Mouse (Mus musculus) induced T-regulatory cell, adult 2 months (primary cell): ENCODE results near the gene Psmb11.
"Not testable (repeated sequence)": the region's sequence is repeated elsewhere in the genome, so short reads cannot be mapped to it uniquely, and the experiment has no call there.

Source experiments
- DNase-seq: peaks from one replicate; pipeline ENCODE4 v3.0.0-alpha.2; 2012; ENCODE audit warnings: low read depth

The Psmb11 gene

DNA sequence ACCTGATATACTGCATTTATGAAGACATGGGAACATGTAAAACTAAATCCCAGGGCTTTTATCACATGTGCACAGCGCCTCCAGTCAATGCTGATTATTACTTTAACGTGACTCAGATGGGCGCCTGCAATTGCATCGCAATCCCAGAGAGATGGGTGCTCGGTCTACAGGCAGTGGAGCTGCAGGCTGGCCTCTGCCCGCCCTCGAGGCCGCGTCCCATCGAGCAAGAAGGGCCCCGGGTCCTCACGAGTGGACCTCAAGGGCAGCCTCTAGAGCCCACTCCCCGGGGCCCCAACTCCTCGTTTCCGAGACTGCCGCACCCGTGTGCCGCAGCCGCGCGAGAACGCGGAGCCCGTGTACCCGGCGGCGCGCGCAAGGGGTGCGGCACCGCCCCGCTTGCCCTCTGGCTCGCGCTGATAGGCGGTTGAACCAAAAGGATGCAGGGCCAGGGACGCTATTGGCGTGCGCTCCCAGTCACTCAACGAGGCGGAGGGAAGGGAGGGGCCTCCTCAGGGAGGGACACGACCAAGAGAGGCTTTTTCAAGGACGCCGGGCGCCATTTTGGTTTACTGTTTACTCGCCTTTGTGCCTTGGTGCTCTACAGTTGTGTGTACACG is 18.1 kb upstream of the Psmb11 start:
- DNase-seq, result peak; percentile 97

- no peak for DNase-seq
These were observed 17.5 kb upstream of the Psmb11 start for GRCm38 (mm10) chr14:54603686-54604085.

- DNase-seq, result peak; percentile 85
These were observed 15.4 kb upstream of the Psmb11 start, which contains the start of gene 4931414P19Rik for GRCm38 (mm10) chr14:54605752-54606321. 4931414P19Rik (minus strand) TSS chr14:54605993.

- DNase-seq, result peak; percentile 15
These were observed 14.0 kb upstream of the Psmb11 start for GRCm38 (mm10) chr14:54607226-54607625.

- no peak for DNase-seq
These were observed 12.0 kb upstream of the Psmb11 start for GRCm38 (mm10) chr14:54609245-54609644.

GRCm38 (mm10) chr14:54609962-54610361 is 11.3 kb upstream of the Psmb11 start:
- DNase-seq, result peak; percentile 69

GRCm38 (mm10) chr14:54610648-54611047 is 10.6 kb upstream of the Psmb11 start:
- DNase-seq, result no peak

DNA sequence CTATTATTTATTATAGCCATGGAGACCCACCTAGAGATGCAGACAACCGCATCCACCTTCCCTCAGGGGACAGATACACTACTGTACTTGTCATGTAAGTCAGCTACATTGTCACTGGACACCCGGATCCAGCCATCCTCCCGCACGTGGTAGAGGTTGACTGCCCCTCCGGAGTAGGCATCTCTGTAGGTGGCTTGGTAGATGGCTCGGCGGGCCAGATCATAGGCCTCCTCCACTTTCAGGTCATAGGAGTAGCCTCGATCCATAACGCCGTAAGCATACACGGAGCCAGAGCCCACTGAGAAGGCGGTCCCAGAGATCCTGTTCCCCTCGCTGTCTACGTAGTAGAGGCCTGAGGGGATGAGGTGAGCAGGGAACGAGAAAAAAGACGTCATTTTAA is 7.1 kb upstream of the Psmb11 start:
- not testable (repeated sequence) for DNase-seq

DNA sequence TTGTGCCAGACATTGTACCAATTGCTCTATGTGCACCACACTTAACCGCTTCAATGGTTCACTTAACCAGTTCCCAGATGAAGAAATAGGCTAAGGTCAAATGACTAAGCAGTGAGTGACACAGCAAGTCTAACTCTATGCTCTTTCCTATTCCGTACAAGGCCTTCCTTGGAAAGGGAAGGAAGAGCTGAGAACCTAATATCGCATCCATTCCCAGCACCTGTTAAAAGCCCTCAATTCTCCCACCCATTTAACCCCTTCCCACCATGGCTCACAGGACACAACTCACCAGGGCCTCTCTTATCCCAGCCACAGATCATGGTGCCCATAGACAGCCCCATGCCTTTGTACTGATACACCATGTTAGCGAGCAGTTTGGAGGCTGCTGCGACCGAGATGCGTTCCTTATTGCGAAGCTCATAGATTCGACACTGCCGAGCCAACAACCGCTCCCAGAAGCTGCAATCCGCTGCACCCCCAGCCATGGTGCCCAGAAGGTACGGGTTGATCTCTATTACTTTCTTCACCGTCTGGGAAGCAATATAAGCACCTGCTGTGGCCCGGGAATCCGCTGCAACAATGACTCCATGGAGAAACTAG is 4.9 kb upstream of the Psmb11 start:
- DNase-seq, result no peak

GRCm38 (mm10) chr14:54617152-54617896 is 3.9 kb upstream of the Psmb11 start:
- peak; percentile 78 for DNase-seq

DNA sequence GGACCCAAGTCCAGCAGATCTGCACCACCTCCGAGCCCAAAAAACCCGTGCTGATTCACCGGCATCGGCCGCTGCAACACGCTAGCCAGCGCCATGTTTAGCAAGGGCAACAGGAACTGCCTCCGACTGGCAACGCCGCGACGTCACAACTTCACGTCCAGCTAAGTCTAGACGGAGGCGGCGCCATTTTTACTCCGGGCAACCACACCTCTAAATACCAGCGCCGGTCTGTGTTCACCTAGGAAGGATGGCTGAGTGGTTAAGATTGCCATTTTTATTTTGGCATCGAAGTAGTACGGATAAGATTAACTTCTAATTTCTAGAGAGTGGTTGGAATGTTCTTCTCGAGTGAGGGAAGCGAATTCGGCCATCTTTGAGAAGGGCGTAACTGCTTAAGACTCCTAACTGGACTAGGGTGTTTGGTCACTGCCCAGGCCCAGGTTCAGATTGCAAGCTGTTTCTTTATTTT is 3.3 kb upstream of the Psmb11 start, which contains the start of gene Psmb5:
Psmb5 (minus strand) TSS at position 126 of the 469 bp plus-strand sequence.
- DNase-seq, result peak; percentile 96

- no peak for DNase-seq
These were observed 2.1 kb downstream of the Psmb11 start for GRCm38 (mm10) chr14:54623334-54623733.

DNA sequence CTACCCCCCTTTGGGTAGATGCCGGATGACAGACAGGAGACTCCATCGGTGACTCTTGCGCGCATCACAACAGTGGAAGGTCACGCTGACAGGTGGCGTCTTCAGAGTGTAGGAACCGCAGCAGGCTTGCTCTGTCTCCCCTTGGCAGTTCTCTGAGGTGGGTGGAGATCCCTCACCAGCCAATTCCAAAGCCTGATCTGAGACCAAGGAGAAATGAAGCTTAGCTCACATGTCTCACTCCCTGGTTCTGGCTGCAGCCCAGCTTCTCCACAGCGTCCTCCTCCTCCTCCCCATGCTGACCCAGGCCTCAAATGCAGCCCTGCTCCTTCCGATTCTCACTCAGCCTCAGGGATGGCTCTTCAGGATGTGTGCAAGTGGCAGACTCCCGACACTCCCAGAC is 3.7 kb downstream of the Psmb11 start:
- no peak for DNase-seq

- no peak for DNase-seq
These were observed 6.9 kb downstream of the Psmb11 start for GRCm38 (mm10) chr14:54628103-54628502.

GRCm38 (mm10) chr14:54629797-54630196 is 8.6 kb downstream of the Psmb11 start:
- no peak for DNase-seq

- no peak for DNase-seq
These were observed 9.5 kb downstream of the Psmb11 start for GRCm38 (mm10) chr14:54630583-54631239.

DNA sequence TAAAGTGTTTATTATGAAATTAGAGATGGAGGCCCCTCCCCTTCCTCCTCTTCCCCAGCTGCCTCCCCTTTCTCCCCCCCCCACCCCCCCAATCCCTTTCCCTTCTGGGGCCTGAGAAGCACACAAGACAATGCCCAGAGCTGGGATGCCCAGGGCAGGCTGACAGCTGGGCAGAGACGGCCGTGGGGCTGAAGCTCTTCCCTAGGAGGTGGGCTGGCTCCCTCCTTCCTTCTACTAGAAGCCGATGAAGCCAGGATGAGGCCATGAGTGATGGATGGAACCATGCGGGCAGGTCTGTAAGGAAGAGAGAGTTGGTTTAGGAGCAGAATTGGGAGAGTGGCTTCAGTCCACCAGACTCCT is 10.0 kb downstream of the Psmb11 start:
- no peak for DNase-seq

GRCm38 (mm10) chr14:54632252-54632651 is 11.0 kb downstream of the Psmb11 start:
- DNase-seq, result no peak

DNA sequence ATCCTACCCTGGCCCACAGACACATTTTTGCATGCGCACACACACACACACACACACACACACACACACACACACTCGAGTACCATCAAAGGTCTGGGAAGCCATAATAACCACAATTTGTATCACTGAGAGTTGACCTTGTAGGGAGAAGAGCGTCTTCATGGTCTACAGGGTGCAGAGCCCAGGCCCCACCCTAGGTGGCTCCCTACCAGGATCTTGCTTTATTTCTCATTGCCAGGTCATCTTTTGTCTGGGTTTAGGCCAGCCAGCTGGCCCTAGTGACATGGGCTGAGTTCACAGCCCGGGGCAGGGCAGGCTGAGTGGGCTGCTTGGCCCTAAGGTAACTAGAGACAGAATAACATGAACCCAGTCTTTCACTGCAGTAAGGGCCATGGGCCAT is 12.9 kb downstream of the Psmb11 start:
- DNase-seq, result no peak

GRCm38 (mm10) chr14:54636954-54637353 is 15.7 kb downstream of the Psmb11 start:
- peak; percentile 78 for DNase-seq

DNA sequence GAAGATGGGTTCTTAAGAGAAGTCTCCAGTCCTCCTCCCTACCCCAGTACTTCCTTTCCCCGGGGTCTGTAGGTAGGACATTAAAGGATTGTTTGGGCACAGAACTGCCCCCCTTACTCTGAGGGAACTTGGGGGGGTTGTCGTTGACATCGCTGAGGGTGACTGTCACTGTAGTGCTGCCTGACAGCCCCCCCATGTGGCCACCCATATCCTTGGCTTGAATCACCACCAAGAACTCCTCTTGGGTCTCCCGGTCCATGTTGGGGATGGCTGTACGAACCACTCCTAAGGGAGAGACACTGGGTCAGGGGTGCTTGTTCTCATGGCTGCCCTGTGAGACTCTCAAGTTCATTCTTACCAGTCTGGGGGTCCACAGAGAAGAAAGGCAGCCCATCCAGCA is 17.0 kb downstream of the Psmb11 start:
- no peak for DNase-seq

GRCm38 (mm10) chr14:54640121-54640520 is 18.9 kb downstream of the Psmb11 start:
- peak; percentile 24 for DNase-seq
